Mouse (Mus musculus) gastrocnemius, adult 8-10 months (tissue): ENCODE data around the gene Cetn4. TPM values are rescaled to one million over a fixed set of nuclear protein-coding genes. Genes with fewer than 3 reads are reported as not detected.

Experiments used
- total RNA-seq, 4 experiments: library from RNA; stranded (reverse); gene quantifications; 2 replicates each; pipeline ENCODE4 v1.2.4; 2022

Cetn4 gene
- total RNA-seq, 4 experiments from 2014 or later, result 0.63 TPM; not detected in 3

Other genes starting within 250 kb of the Cetn4 start
- not detected for gene Adad1, start 249.2 kb downstream of the Cetn4 start, total RNA-seq
- gene Il2, start 186.7 kb downstream of the Cetn4 start, total RNA-seq, result not detected
- gene Il21, start 80.1 kb downstream of the Cetn4 start, total RNA-seq, result not detected
- gene Bbs12, start 154 bp downstream of the Cetn4 start, total RNA-seq, result under 1 TPM; 0.36 to 0.82 (median 0.63) TPM
- 10 to 100 TPM in 1 of 4 experiments, 1 to 10 TPM in 3; 5.9 to 11.5 (median 7.3) TPM for gene Fgf2, start 35.6 kb upstream of the Cetn4 start, total RNA-seq
- gene Spata5, start 107.2 kb upstream of the Cetn4 start, total RNA-seq, result 10 to 100 TPM; 10.2 to 12.4 (median 11.6) TPM
- gene Nudt6, start 107.5 kb upstream of the Cetn4 start, total RNA-seq, result 10 to 100 TPM; 24.8 to 33.1 (median 31.6) TPM